Mouse (Mus musculus) MEL (cell line): ENCODE measurements at regions not wholly inside any gene's neighbourhood (a gene's known extent, or its start where the extent isn't known, plus 50 kb on each side); places are given as distances from the start of the nearest gene placed in this dataset.

ENCODE experiments used
- CHD2 ChIP-seq: IDR thresholded peaks from 2 replicates; pipeline ENCODE4 v1.6.1; 2011; ENCODE audit warnings: low read length, improper control_type of control experiment
- CTCF ChIP-seq, 3 experiments: IDR thresholded peaks in 2 of 3; conservative IDR thresholded peaks in 1 of 3; 2 replicates each; pipeline ENCODE4 v1.5.1; 2011 to 2012; ENCODE audit warnings: low read length in 3 of 3, low read depth in 2 of 3, mild to moderate bottlenecking in 2 of 3, improper control_type of control experiment in 1 of 3, inconsistent platforms in 1 of 3, mixed read lengths in 1 of 3, moderate library complexity in 1 of 3; ENCODE audit not compliant: control insufficient read depth in 1 of 3, insufficient read depth in 1 of 3, poor library complexity in 1 of 3, severe bottlenecking in 1 of 3
- EP300 ChIP-seq, 2 experiments: IDR thresholded peaks; 2 replicates each; pipeline ENCODE4 v1.6.1; 2011; ENCODE audit warnings: improper control_type of control experiment in 2 of 2, low read length in 2 of 2, low read depth in 1 of 2, mild to moderate bottlenecking in 1 of 2
- MXI1 ChIP-seq: IDR thresholded peaks from 2 replicates; pipeline ENCODE4 v1.6.1; 2011; ENCODE audit warnings: mild to moderate bottlenecking, low read depth, low read length, improper control_type of control experiment
- POLR2A ChIP-seq, 2 experiments: IDR thresholded peaks; 2 replicates each; pipeline ENCODE4 v1.6.1; 2011 to 2012; ENCODE audit warnings: low read length in 2 of 2, mild to moderate bottlenecking in 2 of 2, control low read depth in 1 of 2, improper control_type of control experiment in 1 of 2, low read depth in 1 of 2, moderate library complexity in 1 of 2; ENCODE audit not compliant: control insufficient read depth in 1 of 2, insufficient read depth in 1 of 2, poor library complexity in 1 of 2
- POLR2AphosphoS2 ChIP-seq: IDR thresholded peaks from 2 replicates; pipeline ENCODE4 v1.6.1; 2011; ENCODE audit warnings: low read length, improper control_type of control experiment

- no peak for TF ChIP-seq POLR2A (IDR thresholded peaks at IDR 0.05; ENCODE audit: control insufficient read depth in 1 of 2, insufficient read depth in 1 of 2, low read depth in 1 of 2, low read length in 2 of 2, poor library complexity in 1 of 2)
- TF ChIP-seq CTCF (IDR thresholded peaks at IDR 0.05 in 2 of 3, conservative IDR thresholded peaks at IDR 0.05 in 1 of 3; ENCODE audit: control insufficient read depth in 1 of 3, insufficient read depth in 1 of 3, low read depth in 2 of 3, low read length in 3 of 3, poor library complexity in 1 of 3, severe bottlenecking in 1 of 3) = no peak
- no peak for TF ChIP-seq MXI1
- no peak for TF ChIP-seq CHD2
- no peak for TF ChIP-seq POLR2AphosphoS2
- no peak for TF ChIP-seq EP300 (IDR thresholded peaks at IDR 0.05; ENCODE audit: low read depth in 1 of 2, low read length in 2 of 2)
These were observed 241.4 kb upstream of the Arglu1 start for GRCm38 (mm10) chr8:8931746-8932145.
